Mouse (Mus musculus) stomach, postnatal 0 days (tissue): ENCODE results near the gene Emp2.

Experiments used
- CTCF ChIP-seq: IDR thresholded peaks from 2 replicates; pipeline ENCODE4 v1.5.1; 2016; ENCODE audit warnings: antibody characterized with exemption, low read depth, mild to moderate bottlenecking, moderate library complexity
- EP300 ChIP-seq: optimal IDR thresholded peaks from 2 replicates; pipeline ENCODE3; 2016; ENCODE audit warnings: antibody characterized with exemption

DNA sequence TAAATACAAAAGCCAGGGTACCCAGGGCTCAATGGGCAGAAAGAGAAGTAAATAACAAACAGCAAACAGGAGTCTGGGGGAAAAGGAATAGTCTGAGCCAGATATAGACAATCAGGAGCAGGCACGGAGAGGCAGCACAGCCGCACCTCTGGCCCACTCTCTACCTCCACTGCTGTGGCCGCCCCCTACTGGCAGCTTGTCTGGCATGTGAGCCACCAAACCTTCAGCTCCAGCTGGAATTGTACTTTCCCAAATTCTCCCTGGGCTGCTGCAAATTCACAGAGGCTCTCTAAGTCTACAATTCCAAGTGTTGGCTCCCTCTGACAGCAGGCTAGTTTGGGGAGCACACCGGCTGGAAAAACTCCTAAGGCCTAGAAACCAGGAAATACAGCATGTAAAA, 39.3 kb downstream of the Emp2 start:
- TF ChIP-seq CTCF (peak; percentile 56), EP300 (no peak)
